Mouse (Mus musculus): Measurements from ENCODE around the gene Il1r1. TPM values are rescaled to one million over a fixed set of nuclear protein-coding genes. Genes with fewer than 3 reads are reported as not detected.

The Il1r1 gene
- polyA plus RNA-seq, 1 experiment from 2014 or later = 0.80 TPM

GRCm38 (mm10) chr1:40361596-40361995 lies 136.7 kb downstream of the Il1r1 start:
- Histone ChIP-seq H3K4me3 (no peak overlapping the region), H3K4me1 (no peaks in the 10 kb centered on the region), H3K27me3 (replicated peaks) (no peaks in the 10 kb centered on the region), H3K36me3 (replicated peaks) (no peaks in the 10 kb centered on the region), H3K9me3 (no peaks in the 10 kb centered on the region), H3K27ac (no peak overlapping the region), H3K4me2 (no peak overlapping the region), H3K9ac (no peak overlapping the region)
- no peak for ATAC-seq (replicated peaks)
- 62% methylated on average over 1 of the region's 1 CpGs for WGBS

DNA sequence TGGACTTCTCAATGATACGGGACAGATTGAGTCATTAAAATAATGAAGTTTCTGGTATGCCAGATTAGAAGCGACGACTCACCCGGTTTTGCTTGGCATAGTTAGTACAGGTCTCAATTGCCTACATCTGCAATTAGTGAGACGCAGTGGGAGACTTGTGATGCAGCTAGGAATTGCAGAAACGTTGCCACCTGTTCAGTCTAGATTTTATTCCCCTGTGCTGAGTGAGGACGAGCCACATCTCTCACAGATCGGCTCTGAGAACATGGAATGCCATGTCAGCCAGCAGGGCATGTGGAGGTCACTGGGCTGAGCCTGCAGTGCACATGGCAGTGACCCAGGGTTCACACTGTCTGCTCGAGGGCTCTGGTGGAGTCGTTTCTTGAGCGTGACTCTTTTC lies 137.9 kb downstream of the Il1r1 start:
- ATAC-seq (replicated peaks) = no peak
- Histone ChIP-seq H3K9me3 (no peaks in the 10 kb centered on the region), H3K4me1 (no peaks in the 10 kb centered on the region), H3K4me3 (no peak overlapping the region), H3K9ac (no peak overlapping the region), H3K36me3 (replicated peaks) (no peaks in the 10 kb centered on the region), H3K27me3 (replicated peaks) (no peaks in the 10 kb centered on the region), H3K4me2 (no peak overlapping the region), H3K27ac (no peak overlapping the region)
- WGBS = 80% methylated on average over 11 of the region's 11 CpGs

Other genes with a start within 250 kb of the Il1r1 start
- gene Il1r2, start 151.0 kb upstream of the Il1r1 start, polyA plus RNA-seq (2015; fragmentation: Nextera tagmentation; extraction: Ambion mirVana) = 0.50 and 0.56 TPM in 2 replicates
- 0.68 and 1.1 TPM in 2 replicates for gene Il1rl2, start 99.5 kb downstream of the Il1r1 start, polyA plus RNA-seq (2015; fragmentation: Nextera tagmentation; extraction: Ambion mirVana)
- gene Il1rl1, start 204.5 kb downstream of the Il1r1 start, polyA plus RNA-seq (2015; fragmentation: Nextera tagmentation; extraction: Ambion mirVana) = 0.04 and 0.06 TPM in 2 replicates
- gene Il18r1, start 240.5 kb downstream of the Il1r1 start, polyA plus RNA-seq (2015; fragmentation: Nextera tagmentation; extraction: Ambion mirVana) = not detected in 2 replicates